Mouse (Mus musculus): ENCODE measurements at regions not wholly inside any gene's neighbourhood (a gene's known extent, or its start where the extent isn't known, plus 50 kb on each side); places are given as distances from the start of the nearest gene placed in this dataset.

DNA sequence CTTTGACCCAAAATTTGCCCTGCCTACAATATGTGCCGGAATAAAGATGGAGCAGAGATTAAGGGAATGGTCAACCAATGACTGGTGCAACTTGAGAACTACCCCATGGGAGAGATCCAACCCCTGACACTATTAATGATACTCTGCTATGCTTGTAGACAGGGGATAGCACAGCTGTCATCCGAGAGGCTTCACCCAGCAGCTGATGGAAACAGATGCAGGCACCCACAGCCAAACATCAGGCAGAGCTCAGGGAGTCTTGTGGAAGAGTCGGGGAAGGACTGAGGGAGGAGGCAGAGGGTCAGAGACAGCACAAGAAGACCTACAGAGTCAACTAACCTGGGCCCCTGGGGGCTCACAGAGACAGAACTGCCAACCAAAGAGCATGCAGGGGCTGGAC, 395.8 kb downstream of the Cd83 start:
- DNase-seq (ENCODE audit: low read depth, low spot score), result no peak

- peak; percentile 71 for DNase-seq (ENCODE audit: low read depth, low spot score)
Observed at GRCm38 (mm10) chr13:44182544-44183191, 398.1 kb downstream of the Cd83 start.

DNA sequence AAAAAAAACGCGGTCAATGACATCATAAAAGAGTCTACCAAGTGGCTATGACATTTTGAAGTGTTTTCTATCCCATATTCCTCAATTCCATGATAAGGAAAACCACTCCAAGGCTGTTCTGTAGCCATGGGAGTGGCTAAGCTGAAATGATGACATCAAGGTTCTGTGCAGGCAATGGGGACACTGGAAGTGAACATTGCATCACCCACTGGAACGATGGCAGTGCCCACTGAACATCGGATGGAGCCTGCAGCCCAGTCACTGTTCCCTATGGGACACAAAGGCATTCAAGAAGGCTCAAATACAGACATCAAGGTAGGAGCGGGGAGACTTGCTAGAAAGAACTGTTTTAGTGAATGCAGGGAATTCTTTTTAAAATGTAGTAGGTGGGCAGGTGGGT, 410.8 kb downstream of the Cd83 start:
- no peak for DNase-seq (ENCODE audit: low read depth, low spot score)

GRCm38 (mm10) chr13:44206042-44206441, 421.5 kb downstream of the Cd83 start:
- no peak for DNase-seq (ENCODE audit: low read depth, low spot score)

GRCm38 (mm10) chr13:44206448-44206847, 421.9 kb downstream of the Cd83 start:
- no peak for DNase-seq (ENCODE audit: low read depth, low spot score)

DNA sequence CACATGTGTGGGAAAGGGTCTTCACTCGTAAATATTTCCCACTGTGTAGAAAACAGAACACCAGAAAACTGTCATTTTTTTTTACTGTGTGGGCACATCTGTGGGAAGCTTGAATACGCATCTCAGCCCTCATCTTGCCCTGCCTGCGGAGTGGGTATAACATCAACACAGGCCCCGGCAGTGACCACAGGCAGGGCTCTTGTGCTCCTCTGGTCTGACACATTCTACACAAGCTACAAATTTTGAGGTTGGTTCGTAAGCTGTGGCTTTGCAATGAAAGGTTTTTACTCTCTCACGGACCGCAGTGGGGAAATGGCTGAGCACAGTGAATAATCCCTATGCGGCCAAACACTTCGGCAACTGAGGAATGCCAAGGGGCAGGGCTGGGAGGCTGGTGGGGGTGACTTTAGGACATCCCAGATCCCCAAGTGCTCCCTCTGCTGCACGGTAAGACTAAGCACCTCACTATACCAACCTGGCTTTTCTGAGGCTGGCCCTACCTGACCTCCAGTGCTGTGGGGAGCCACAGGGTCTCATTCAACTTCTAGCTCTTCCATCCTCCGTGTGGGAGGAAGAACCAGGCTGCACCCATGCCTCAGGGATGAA, 422.9 kb downstream of the Cd83 start:
- DNase-seq (ENCODE audit: low read depth, low spot score), result no peak

- DNase-seq (ENCODE audit: low read depth, low spot score), result no peak
Observed at GRCm38 (mm10) chr13:44209036-44209435, 424.5 kb downstream of the Cd83 start.

GRCm38 (mm10) chr13:44210123-44210522, 425.5 kb downstream of the Cd83 start:
- no peak for DNase-seq (ENCODE audit: low read depth, low spot score)

DNA sequence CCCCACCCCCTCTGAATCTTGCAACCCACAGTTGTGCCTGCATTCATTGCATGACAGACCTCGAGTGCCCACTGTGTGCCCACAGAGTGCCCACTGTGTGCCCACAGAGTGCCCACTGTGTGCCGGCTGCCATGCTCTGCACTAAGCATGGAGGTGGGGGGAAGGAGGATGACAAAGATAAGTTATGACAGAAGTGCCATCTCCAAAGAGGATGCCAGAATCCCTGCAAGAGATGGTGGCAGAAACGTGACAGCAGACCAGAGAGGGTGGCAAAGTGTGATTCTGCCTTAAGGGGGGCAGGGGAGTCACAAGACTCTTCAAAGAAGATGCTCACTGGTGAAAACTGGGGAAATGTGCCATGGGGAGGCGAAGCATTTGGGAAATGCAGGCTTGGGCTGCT, 427.8 kb downstream of the Cd83 start:
- no peak for DNase-seq (ENCODE audit: low read depth, low spot score)

DNA sequence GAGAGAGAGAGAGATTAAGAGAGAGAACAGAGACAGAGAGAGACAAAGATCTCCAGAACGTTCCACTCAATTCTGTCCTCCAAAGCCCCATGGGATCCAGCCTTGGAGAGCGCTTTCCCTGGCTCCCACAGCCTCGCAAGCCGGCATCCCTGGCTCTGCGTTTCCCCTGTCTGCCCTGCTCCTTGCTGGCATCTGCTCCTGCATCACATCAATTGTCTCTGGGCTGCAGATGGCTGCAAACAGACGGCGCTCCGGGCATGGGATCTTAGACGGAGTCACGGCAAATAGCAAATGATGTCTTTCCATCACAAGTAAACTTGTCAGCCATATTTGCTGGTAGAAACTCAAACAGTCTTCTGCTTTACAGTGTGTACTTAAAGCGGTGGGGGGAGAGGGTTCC, 428.4 kb downstream of the Cd83 start:
- no peak for DNase-seq (ENCODE audit: low read depth, low spot score)

- no peak for DNase-seq (ENCODE audit: low read depth, low spot score)
Observed at GRCm38 (mm10) chr13:44218266-44218665, 433.7 kb downstream of the Cd83 start.

GRCm38 (mm10) chr13:44221721-44222120, 437.1 kb downstream of the Cd83 start:
- DNase-seq (ENCODE audit: low read depth, low spot score), result no peak

GRCm38 (mm10) chr13:44222335-44222734, 437.8 kb downstream of the Cd83 start:
- DNase-seq (ENCODE audit: low read depth, low spot score), result no peak

DNA sequence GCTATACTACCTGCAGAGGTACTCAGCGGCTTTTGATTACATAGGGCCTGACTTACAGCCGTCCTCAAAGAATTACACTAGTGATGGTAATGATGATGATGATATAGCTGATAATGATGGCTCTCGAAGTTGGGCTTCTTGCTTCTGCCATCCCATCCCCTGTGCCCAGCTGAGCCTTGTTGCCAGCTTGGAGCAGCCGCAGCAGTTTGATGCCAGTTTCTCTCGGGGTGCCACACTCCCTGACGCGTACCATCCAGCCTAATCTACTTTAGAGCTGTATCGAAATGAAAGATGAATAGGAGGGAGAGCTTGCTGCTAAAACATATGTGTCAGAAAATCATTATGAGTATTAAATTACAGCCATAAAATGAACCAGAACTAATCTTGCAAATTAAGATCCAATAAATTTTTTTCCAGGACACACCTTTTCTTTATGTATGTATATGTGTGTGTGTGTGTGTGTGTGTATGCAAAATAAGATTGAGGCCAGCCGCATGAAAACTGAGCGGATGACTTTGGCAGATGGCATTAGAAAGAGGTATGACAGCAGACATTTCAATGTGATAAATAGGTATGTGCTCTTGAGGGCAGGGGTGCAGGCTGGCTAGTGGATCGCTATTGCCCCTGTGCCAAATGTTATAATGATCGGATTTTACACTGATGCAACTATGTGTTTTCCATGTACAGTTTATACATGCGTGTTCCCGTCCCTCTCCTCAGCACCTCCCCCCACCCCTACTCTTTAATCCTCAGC, 443.3 kb downstream of the Cd83 start:
- DNase-seq (ENCODE audit: low read depth, low spot score), result no peak

DNA sequence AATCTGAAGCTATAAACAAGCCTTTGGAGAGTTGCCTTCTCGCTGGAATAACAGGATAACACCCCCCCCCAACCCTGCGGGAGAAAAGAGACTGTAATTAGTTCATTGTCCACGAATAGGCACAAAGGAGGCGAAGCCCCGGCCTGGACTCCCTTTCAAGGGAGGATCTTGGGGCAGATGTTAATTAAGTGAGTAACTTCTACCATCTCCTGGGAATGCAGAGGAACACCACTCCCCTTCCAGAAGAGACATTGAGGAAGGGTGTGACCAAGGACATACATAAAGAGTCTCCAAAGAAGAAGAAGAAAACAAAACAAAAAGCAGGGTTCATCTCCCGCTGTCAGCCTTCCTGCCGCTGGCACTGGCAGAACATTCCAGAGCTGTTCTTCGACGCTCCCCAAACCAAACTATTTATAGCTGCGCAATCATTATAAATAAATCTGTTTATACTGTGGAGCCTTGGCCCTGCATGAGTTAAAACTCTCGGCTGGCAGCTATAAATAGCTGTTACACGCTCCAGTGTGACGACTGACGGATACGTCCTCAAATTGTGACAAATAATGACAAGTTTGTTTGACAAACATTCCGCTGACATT, 444.1 kb downstream of the Cd83 start:
- DNase-seq (ENCODE audit: low read depth, low spot score), result no peak

GRCm38 (mm10) chr13:44229136-44229611, 444.6 kb downstream of the Cd83 start:
- DNase-seq (ENCODE audit: low read depth, low spot score), result no peak

GRCm38 (mm10) chr13:44231403-44231802, 446.8 kb downstream of the Cd83 start:
- no peak for DNase-seq (ENCODE audit: low read depth, low spot score)

DNA sequence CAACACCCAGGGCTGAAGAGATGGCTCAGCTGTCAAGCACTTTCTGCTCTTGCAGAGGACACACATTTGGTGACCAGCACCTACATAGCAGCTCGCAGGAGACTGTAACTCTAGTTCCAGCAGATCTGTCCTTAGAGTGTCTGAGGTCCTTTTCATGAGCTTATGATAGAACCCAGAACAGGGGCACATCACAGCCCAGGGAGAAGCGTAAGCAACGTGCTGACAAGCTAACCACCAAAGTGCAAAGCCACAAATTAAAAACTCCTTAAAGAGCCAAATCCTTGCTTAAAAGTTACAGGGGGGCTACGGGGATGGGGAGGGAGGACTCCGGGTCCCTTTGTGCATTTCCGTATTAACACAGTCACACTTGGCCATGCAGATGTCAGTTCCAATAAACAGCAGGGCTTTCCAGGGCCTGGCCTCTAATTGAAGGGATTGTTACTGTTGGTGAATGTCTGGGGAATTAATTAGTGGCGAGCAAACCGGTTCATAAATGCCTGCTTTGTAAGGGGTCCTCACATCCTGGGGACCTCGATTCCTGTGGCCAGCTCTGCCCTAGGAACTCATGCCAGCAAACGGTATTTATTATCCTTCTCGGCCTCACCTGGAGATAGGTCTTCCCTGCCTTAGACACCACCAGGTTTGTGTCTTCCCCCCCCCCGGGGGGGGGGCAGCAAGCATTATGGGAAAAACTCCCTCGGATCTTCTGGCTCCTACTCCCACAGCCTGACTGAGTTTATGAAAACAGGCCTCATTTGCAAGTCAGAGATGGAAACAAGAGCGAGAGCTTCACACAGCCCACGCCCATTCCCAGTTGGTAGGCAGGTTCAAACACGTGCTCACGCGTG, 447.5 kb downstream of the Cd83 start:
- peak; percentile 81 for DNase-seq (ENCODE audit: low read depth, low spot score)

GRCm38 (mm10) chr13:44232716-44233051, 448.1 kb downstream of the Cd83 start:
- DNase-seq (ENCODE audit: low read depth, low spot score), result no peak

DNA sequence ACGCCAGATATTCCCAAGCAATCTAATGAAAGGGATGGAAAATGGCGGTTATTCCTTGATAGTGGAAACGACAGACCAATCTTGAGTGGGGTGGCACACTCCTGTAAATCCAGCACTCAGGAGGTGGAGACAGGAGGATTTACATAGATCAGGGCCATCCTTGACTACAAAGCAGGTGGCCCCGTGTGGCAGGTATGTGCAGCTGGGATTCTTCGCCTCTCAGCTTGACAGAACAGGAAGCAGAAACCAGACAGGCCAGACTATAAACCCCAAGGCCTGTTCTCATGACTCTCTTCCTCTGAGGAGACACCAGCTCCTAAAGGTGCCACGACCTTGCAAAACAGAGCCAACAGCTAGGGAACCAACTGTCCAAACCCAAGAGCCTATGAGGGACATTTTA, 449.7 kb downstream of the Cd83 start:
- no peak for DNase-seq (ENCODE audit: low read depth, low spot score)

GRCm38 (mm10) chr13:44235236-44235635, 450.7 kb downstream of the Cd83 start:
- DNase-seq (ENCODE audit: low read depth, low spot score), result no peak

- DNase-seq (ENCODE audit: low read depth, low spot score), result no peak
Observed at GRCm38 (mm10) chr13:44235941-44236340, 451.4 kb downstream of the Cd83 start.

Data from forelimb bud, embryonic 11.5 days (tissue).